Mouse (Mus musculus) layer of hippocampus, postnatal 36 days (tissue): ENCODE measurements at regions not wholly inside any gene's neighbourhood (a gene's known extent, or its start where the extent isn't known, plus 50 kb on each side); places are given as distances from the start of the nearest gene placed in this dataset.

ENCODE experiments used
- DNase-seq, 2 experiments: peaks; one replicate each; pipeline ENCODE4 v3.0.0; 2022

DNA sequence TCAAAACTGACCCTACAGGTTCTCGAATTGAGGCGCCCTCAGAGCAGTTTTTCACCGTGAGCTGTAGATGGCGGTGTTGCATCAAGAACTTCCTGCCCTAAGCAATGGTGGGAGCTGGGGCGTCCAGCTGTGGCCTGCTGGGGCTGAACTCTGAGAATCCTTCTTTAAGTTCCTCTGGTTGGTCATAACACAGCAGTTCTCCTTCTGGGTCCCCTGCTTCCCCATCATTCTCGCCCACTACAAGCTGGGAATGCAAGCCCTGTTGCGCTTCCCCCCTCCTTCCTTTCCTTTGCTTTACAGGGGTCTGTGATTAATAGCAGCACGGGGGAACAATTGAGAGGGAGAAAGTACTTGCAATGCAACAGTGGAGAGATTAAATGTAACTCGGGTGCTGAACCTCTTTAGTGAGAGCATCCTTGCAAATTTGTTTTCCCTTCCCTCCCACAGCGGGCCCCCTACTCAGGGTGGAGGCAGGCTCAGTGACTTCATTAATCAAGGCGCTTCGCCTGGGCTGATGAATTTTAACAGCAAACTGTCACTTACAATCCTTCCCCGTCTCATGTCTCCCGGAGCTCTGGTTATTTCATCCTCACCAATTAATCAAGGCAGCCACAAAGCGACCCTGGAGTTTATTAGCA is 794.3 kb upstream of the Api5 start:
- peak; percentile 42 to 57 for DNase-seq

DNA sequence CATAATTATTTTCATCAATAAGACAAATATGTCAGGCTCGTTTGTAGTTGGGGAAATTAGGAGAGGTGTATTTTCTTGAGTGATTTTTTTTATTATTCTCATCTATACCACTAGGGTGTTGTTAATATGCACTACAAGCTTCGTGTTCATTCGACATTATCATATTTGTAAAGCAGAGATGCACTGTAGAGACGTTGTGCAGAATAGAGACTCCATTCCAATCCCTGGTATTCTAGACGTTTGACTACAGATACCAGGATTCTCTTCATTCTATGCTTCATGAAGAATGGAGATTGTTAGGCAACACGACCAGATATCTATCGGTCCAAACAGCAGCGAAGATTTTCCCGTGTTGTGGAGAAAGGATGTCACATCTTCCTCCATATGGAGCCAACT is 793.8 kb upstream of the Api5 start:
- no peak for DNase-seq

DNA sequence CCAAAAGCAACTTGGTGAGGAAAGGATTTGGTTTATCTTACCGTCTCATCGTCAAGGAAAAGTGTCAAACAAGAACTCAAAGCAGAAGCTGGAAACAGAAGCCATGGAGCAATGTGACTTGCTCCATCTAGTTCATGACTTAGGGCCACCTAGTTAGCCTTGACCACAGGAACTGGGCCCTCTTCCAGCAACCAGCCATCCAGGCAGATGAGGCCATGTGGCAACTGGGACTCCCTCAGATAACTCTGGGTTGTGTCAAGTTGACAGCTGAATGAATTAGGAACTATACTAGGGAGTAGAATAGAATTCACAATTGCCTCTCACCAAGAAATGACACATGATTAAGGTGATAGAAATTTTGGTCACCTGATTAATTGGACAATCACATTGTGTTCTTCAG is 791.5 kb upstream of the Api5 start:
- DNase-seq, result no peak

DNA sequence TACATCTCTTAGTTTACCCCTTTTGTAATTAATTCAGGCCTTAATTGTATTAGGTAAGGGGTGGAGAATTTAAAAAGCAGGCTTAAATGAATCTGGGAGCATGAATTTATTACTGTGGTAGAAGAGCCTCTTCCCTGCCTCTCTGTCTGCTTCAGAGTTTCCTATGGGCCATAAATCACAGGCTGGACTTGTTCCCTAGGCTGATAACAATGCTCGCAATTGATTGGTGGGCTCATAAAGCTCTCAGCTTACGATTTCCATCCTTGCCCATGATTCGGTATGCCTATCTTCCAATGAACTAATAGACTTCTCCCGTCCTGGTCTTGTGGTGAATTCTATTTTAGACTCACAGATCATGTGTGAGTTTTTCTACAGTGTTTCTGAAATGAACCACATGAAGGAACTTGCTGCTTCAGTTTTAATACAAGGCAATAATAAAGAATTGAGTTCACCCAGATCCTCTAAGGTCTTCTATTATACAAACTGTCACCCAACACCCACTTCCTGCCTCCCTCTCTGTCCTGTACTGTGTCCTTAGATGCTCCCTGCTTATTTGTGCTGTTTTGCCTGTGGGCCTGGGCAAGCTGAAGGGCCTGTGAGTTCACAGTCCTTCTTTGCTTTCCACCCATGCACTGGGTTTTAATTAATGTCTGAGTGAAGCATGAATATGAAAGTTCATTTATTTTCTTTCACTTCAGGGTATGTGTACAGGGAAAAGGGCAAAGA is 772.4 kb upstream of the Api5 start:
- no peak for DNase-seq
